Mouse (Mus musculus): ENCODE measurements at regions not wholly inside any gene's neighbourhood (a gene's known extent, or its start where the extent isn't known, plus 50 kb on each side); places are given as distances from the start of the nearest gene placed in this dataset.

DNA sequence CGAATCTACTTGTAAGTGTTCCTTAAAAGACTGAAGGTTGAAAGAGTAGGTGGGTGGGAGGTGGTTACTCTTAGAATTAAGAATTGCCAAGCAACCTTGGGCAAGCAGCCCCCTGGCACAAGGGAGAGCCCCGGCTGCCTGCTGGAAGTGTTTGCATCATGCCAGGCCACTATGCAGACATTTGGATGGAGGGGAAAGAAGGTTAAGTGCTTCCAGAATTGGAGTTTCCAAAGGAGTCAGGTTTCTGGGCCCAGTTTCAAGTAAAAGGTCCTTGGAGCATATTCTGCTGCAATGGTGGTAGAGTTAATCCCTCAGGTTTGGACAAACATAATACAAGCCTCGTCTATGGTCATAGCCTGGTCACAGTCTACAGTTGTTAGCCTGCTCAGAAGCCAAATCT lies 162.7 kb downstream of the Gm12728 start:
- Histone ChIP-seq H3K9ac (replicated peaks; ENCODE audit: low read depth) (no peak overlapping the region), H3K9me3 (ENCODE audit: low read length) (no peaks in the 10 kb centered on the region), H3K27me3 (replicated peaks; ENCODE audit: insufficient read depth, low read length) (no peaks in the 10 kb centered on the region), H3K4me1 (ENCODE audit: insufficient read depth, low read depth, low read length) (no peaks in the 10 kb centered on the region), H3K4me3 (ENCODE audit: low read depth, low read length) (no peak overlapping the region), H3K36me3 (ENCODE audit: insufficient read depth, low read length) (no peaks in the 10 kb centered on the region), H3K4me2 (replicated peaks; ENCODE audit: low read depth, low read length) (no peak overlapping the region), H3K27ac (ENCODE audit: low read length) (no peak overlapping the region)
- ATAC-seq (no peak), DNase-seq (ENCODE audit: low spot score) (no peak)
- WGBS = 76% methylated on average over 3 of the region's 3 CpGs
- TF ChIP-seq EP300 (IDR thresholded peaks at IDR 0.05) (no peak), CTCF (IDR thresholded peaks at IDR 0.05) (no peak)

DNA sequence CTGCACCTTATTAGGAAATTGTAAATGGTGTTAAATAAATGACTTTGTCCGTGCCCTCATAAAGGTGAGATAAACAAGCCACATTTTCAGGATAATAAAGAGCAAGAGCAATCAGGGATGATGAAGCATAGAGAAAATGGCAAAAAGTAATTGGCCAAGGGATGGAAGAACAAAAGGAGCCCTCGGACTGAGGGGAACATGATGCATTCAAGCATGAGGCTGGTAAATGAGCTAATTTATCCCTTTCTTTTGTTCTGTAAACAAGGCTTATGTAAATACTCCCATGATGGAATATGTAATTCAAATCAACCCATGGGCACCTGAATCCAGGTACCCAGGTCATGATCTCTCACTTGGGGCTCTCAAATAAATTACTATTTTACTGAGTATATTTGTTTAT lies 166.8 kb downstream of the Gm12728 start:
- Histone ChIP-seq H3K9ac (replicated peaks; ENCODE audit: low read depth) (no peak overlapping the region), H3K27me3 (replicated peaks; ENCODE audit: insufficient read depth, low read length) (no peaks in the 10 kb centered on the region), H3K27ac (ENCODE audit: low read length) (no peak overlapping the region), H3K36me3 (ENCODE audit: insufficient read depth, low read length) (no peaks in the 10 kb centered on the region), H3K4me2 (replicated peaks; ENCODE audit: low read depth, low read length) (no peak overlapping the region), H3K9me3 (ENCODE audit: low read length) (no peaks in the 10 kb centered on the region), H3K4me1 (ENCODE audit: insufficient read depth, low read depth, low read length) (no peaks in the 10 kb centered on the region), H3K4me3 (ENCODE audit: low read depth, low read length) (no peak overlapping the region)
- TF ChIP-seq CTCF (IDR thresholded peaks at IDR 0.05) (no peak), EP300 (IDR thresholded peaks at IDR 0.05) (no peak)
- 78% methylated on average over 2 of the region's 2 CpGs for WGBS
- no peak for ATAC-seq
- no peak for DNase-seq (ENCODE audit: low spot score)

DNA sequence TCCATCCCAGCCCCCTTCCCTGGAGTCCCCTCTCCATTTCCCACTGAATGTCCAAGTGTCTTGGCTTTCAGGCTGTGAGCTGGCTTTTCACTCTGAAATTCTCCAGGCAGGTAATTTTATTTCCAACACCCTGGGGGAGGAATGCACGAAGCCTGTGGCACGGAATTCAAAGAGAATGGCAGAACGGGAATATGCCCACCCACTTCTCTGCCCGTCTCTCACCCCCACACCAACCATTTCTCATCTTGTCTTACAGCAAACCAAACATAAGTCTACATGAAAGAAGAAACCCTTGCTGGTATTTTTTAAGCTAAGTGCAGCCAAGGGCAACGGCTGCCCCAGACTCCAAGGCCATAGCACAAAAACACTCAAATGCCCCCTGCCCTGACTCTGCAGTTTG lies 168.7 kb downstream of the Gm12728 start:
- WGBS = 67% methylated on average over 5 of the region's 5 CpGs
- no peaks in the 10 kb centered on the region for H3K4me1 ChIP-seq (ENCODE audit: insufficient read depth, low read depth, low read length)
- ATAC-seq (no peak), DNase-seq (ENCODE audit: low spot score) (no peak)
- H3K9me3 ChIP-seq (ENCODE audit: low read length) = no peaks in the 10 kb centered on the region
- H3K4me3 ChIP-seq (ENCODE audit: low read depth, low read length) = no peak overlapping the region
- H3K36me3 ChIP-seq (ENCODE audit: insufficient read depth, low read length) = no peaks in the 10 kb centered on the region
- no peak overlapping the region for H3K4me2 ChIP-seq (replicated peaks; ENCODE audit: low read depth, low read length)
- H3K9ac ChIP-seq (replicated peaks; ENCODE audit: low read depth) = no peak overlapping the region
- TF ChIP-seq CTCF (IDR thresholded peaks at IDR 0.05) (no peak), EP300 (IDR thresholded peaks at IDR 0.05) (no peak)
- no peak overlapping the region for H3K27ac ChIP-seq (ENCODE audit: low read length)
- no peaks in the 10 kb centered on the region for H3K27me3 ChIP-seq (replicated peaks; ENCODE audit: insufficient read depth, low read length)

DNA sequence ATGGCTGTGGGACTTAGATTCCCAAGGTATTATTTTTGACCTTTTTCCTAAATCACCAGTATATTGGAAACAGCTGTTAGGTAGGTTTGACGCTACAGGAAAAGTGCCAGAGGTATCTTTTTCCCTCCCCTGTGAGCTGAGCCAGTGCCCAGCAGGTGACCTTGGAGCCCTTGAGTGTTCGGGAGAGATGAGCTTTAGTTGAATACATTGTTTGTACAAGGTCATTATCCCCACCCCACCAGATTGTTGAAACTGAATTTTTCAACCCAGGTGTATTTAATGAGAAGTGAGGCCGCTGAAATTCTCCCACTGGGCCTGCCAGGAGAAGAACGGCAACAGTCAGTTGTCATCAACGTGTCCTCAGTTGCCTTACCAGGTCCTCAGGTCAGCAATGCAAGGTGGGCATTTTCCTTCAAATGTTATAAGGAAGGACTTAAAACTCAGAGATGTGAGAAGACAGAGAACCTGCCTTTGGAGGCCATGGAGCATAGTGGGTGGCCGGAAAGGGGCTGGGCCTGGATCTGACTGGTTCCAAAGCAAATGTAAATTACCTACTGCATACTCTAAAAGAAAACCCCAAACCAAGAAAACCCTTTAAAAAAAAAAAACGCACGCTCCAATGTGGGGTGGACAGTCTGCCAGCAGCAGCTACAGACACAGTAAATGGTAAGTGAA lies 172.2 kb downstream of the Gm12728 start:
- H3K4me2 ChIP-seq (replicated peaks; ENCODE audit: low read depth, low read length) = no peak overlapping the region
- H3K4me3 ChIP-seq (ENCODE audit: low read depth, low read length) = no peak overlapping the region
- H3K9ac ChIP-seq (replicated peaks; ENCODE audit: low read depth) = no peak overlapping the region
- TF ChIP-seq EP300 (IDR thresholded peaks at IDR 0.05) = no peak
- no peak overlapping the region for H3K27ac ChIP-seq (ENCODE audit: low read length)
- ATAC-seq = no peak
- WGBS = 63% methylated on average over 8 of the region's 8 CpGs
- H3K27me3 ChIP-seq (replicated peaks; ENCODE audit: insufficient read depth, low read length) = no peaks in the 10 kb centered on the region
- H3K36me3 ChIP-seq (ENCODE audit: insufficient read depth, low read length) = no peaks in the 10 kb centered on the region
- H3K9me3 ChIP-seq (ENCODE audit: low read length) = no peaks in the 10 kb centered on the region
- H3K4me1 ChIP-seq (ENCODE audit: insufficient read depth, low read depth, low read length) = no peaks in the 10 kb centered on the region
- DNase-seq (ENCODE audit: low spot score) = no peak

DNA sequence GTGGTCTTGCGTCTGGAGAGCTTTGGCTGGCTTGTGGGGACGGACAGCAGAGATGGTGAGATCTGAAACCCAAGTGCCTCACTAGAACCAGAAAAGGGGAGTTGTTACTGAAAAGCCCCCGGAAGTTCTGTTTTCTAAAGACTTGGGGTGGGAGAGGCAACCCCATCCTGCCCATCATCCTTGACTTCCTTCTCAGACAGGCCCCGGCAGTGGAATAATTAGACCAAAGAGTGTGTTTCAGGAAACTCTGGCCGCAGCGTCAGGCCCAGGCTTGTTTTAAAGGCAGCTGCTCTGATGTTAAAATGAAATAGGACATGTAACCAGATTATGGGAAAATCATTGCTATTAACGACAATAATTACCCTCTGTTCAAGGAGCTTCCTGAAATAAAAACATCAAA lies 172.9 kb downstream of the Gm12728 start:
- DNase-seq (ENCODE audit: low spot score) = no peak
- H3K4me1 ChIP-seq (ENCODE audit: insufficient read depth, low read depth, low read length) = no peaks in the 10 kb centered on the region
- ATAC-seq = no peak

DNA sequence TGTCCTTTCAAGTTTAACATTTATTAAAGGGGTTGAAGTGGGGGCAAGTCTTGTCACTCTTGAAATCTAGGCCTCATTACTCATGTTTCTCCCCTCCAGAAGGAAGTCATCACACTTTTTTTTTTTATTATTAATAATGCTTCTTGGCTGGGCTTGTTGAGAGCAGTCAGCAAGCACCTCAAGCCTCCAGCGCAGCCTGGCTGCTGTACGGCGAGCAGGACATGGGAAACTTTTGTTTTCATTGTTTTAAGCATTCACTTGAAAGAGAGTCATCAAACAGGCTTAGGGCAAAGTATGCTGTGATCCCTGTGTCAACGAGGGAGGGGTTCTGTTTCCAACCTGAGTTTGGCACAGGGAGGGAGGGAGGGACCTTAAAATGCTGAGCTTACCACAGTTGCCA lies 178.7 kb downstream of the Gm12728 start:
- H3K4me2 ChIP-seq (replicated peaks; ENCODE audit: low read depth, low read length) = no peak overlapping the region
- H3K4me1 ChIP-seq (ENCODE audit: insufficient read depth, low read depth, low read length) = no peaks in the 10 kb centered on the region
- no peaks in the 10 kb centered on the region for H3K9me3 ChIP-seq (ENCODE audit: low read length)
- no peak for ATAC-seq
- no peak overlapping the region for H3K9ac ChIP-seq (replicated peaks; ENCODE audit: low read depth)
- H3K27me3 ChIP-seq (replicated peaks; ENCODE audit: insufficient read depth, low read length) = no peaks in the 10 kb centered on the region
- no peak overlapping the region for H3K27ac ChIP-seq (ENCODE audit: low read length)
- H3K36me3 ChIP-seq (ENCODE audit: insufficient read depth, low read length) = no peaks in the 10 kb centered on the region
- no peak for TF ChIP-seq EP300 (IDR thresholded peaks at IDR 0.05)
- TF ChIP-seq CTCF (IDR thresholded peaks at IDR 0.05) = peak; percentile 10; the same call in 1 of the 2 replicates
- DNase-seq (ENCODE audit: low spot score) = peak; percentile 24
- WGBS = 21% methylated on average over 4 of the region's 4 CpGs
- no peak overlapping the region for H3K4me3 ChIP-seq (ENCODE audit: low read depth, low read length)

More for the DNA sequence above, 172.9 kb downstream of the Gm12728 start:
- no peaks in the 10 kb centered on the region for H3K27me3 ChIP-seq (replicated peaks; ENCODE audit: insufficient read depth, low read length)
- H3K4me3 ChIP-seq (ENCODE audit: low read depth, low read length) = no peak overlapping the region
- H3K4me2 ChIP-seq (replicated peaks; ENCODE audit: low read depth, low read length) = no peak overlapping the region
- TF ChIP-seq CTCF (IDR thresholded peaks at IDR 0.05) (no peak), EP300 (IDR thresholded peaks at IDR 0.05) (no peak)
- H3K27ac ChIP-seq (ENCODE audit: low read length) = no peak overlapping the region
- no peaks in the 10 kb centered on the region for H3K36me3 ChIP-seq (ENCODE audit: insufficient read depth, low read length)
- WGBS = 63% methylated on average over 7 of the region's 7 CpGs
- no peaks in the 10 kb centered on the region for H3K9me3 ChIP-seq (ENCODE audit: low read length)
- no peak overlapping the region for H3K9ac ChIP-seq (replicated peaks; ENCODE audit: low read depth)

DNA sequence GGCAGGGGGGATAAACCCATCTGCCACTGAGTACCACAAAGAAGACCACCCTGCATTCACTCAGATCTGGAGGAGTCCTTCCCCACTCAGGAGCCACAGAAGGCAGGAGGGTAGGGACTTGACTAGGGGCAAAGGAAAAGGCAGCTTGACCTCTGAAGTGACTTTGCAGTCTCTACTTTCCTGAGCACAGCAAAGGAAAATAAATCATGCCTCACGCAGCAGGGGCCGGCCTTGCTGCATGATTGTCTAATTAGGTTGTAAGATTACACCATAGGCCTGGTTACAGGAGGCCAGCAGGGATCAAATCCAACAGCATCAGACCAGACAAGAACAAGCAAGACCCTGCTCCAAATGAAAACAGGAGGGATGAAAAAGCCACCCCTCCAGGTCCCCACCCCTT lies 180.0 kb downstream of the Gm12728 start:
- WGBS = 42% methylated on average over 2 of the region's 2 CpGs
- Histone ChIP-seq H3K36me3 (ENCODE audit: insufficient read depth, low read length) (no peaks in the 10 kb centered on the region), H3K4me3 (ENCODE audit: low read depth, low read length) (no peak overlapping the region), H3K9ac (replicated peaks; ENCODE audit: low read depth) (no peak overlapping the region), H3K27me3 (replicated peaks; ENCODE audit: insufficient read depth, low read length) (no peaks in the 10 kb centered on the region), H3K9me3 (ENCODE audit: low read length) (no peaks in the 10 kb centered on the region), H3K4me2 (replicated peaks; ENCODE audit: low read depth, low read length) (no peak overlapping the region), H3K27ac (ENCODE audit: low read length) (peak overlapping the region; percentile 44), H3K4me1 (ENCODE audit: insufficient read depth, low read depth, low read length) (no peaks in the 10 kb centered on the region)
- no peak for TF ChIP-seq CTCF (IDR thresholded peaks at IDR 0.05)
- no peak for TF ChIP-seq EP300 (IDR thresholded peaks at IDR 0.05)
- ATAC-seq = peak; percentile 80
- no peak for DNase-seq (ENCODE audit: low spot score)
